Mouse (Mus musculus) erythroblast, embryonic 14.5 days (primary cell): ENCODE measurements around the gene Rtp2.
"Not testable (repeated sequence)": the region's sequence is repeated elsewhere in the genome, so short reads cannot be mapped to it uniquely, and the experiment has no call there.

Experiments
- GATA1 ChIP-seq: IDR thresholded peaks from 2 replicates; pipeline ENCODE4 v1.6.1; 2012; ENCODE audit warnings: low read length, inconsistent platforms, mixed read lengths
- TAL1 ChIP-seq: IDR thresholded peaks from 3 replicates; pipeline ENCODE4 v1.6.1; 2012; ENCODE audit warnings: low read length, inconsistent platforms, mixed read lengths

DNA sequence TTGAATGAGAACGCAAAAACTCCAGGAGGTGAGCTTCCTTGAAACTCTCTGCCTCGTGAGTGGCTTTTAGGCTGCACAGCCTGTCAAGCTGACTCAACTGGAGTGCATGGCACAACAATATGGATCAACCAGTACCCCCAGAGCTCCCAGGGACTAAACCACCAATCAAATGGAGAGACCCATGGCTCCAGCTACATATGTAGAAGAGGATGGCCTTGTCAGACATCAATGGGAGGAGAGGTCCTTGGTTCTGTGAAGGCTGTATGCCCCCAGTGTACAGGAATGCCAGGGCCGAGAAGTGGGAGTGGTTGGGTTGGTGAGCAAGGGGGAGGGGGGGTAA, 23.2 kb downstream of the Rtp2 start:
- TF ChIP-seq TAL1, GATA1: not testable (repeated sequence)
